Mouse (Mus musculus) cerebellum, adult 8-10 months (tissue): ENCODE measurements at regions not wholly inside any gene's neighbourhood (a gene's known extent, or its start where the extent isn't known, plus 50 kb on each side); places are given as distances from the start of the nearest gene placed in this dataset.

ENCODE experiments used
- DNase-seq: peaks from one replicate; pipeline ENCODE4 v3.0.0; 2022

- DNase-seq, result no peak
Observed at GRCm38 (mm10) chr3:52754401-52754800, 262.6 kb downstream of the Cog6 start.

- DNase-seq, result no peak
Observed at GRCm38 (mm10) chr3:52746917-52747316, 270.1 kb downstream of the Cog6 start.

- DNase-seq, result no peak
Observed at GRCm38 (mm10) chr3:52744334-52744733, 272.7 kb downstream of the Cog6 start.

- DNase-seq, result no peak
Observed at GRCm38 (mm10) chr3:52740466-52741026, 276.5 kb downstream of the Cog6 start.

- no peak for DNase-seq
Observed at GRCm38 (mm10) chr3:52739526-52739925, 277.5 kb downstream of the Cog6 start.

- no peak for DNase-seq
Observed at GRCm38 (mm10) chr3:52738386-52738785, 278.7 kb downstream of the Cog6 start.

GRCm38 (mm10) chr3:52735939-52736338, 281.1 kb downstream of the Cog6 start:
- no peak for DNase-seq

GRCm38 (mm10) chr3:52731941-52732340, 285.1 kb downstream of the Cog6 start:
- DNase-seq, result no peak

- DNase-seq, result no peak
Observed at GRCm38 (mm10) chr3:52731491-52731890, 285.5 kb downstream of the Cog6 start.

GRCm38 (mm10) chr3:52729731-52730130, 287.3 kb downstream of the Cog6 start:
- no peak for DNase-seq

- no peak for DNase-seq
Observed at GRCm38 (mm10) chr3:52728860-52729259, 288.2 kb downstream of the Cog6 start.

GRCm38 (mm10) chr3:52728426-52728825, 288.6 kb downstream of the Cog6 start:
- no peak for DNase-seq

GRCm38 (mm10) chr3:52724354-52724753, 292.7 kb downstream of the Cog6 start:
- DNase-seq, result no peak

- no peak for DNase-seq
Observed at GRCm38 (mm10) chr3:52722946-52723345, 294.1 kb downstream of the Cog6 start.

GRCm38 (mm10) chr3:52719181-52719580, 297.9 kb downstream of the Cog6 start:
- no peak for DNase-seq

- DNase-seq, result no peak
Observed at GRCm38 (mm10) chr3:52717324-52717723, 299.7 kb downstream of the Cog6 start.

- DNase-seq, result no peak
Observed at GRCm38 (mm10) chr3:52712151-52712550, 304.9 kb downstream of the Cog6 start.

GRCm38 (mm10) chr3:52711133-52711532, 305.9 kb downstream of the Cog6 start:
- no peak for DNase-seq

GRCm38 (mm10) chr3:52708746-52709145, 308.3 kb downstream of the Cog6 start:
- no peak for DNase-seq

- DNase-seq, result no peak
Observed at GRCm38 (mm10) chr3:52708301-52708700, 308.7 kb downstream of the Cog6 start.

- no peak for DNase-seq
Observed at GRCm38 (mm10) chr3:52706626-52707025, 310.4 kb downstream of the Cog6 start.

GRCm38 (mm10) chr3:52703751-52704150, 313.3 kb downstream of the Cog6 start:
- DNase-seq, result no peak

GRCm38 (mm10) chr3:52702962-52703361, 314.1 kb downstream of the Cog6 start:
- no peak for DNase-seq

- no peak for DNase-seq
Observed at GRCm38 (mm10) chr3:52701601-52702000, 315.4 kb downstream of the Cog6 start.

- no peak for DNase-seq
Observed at GRCm38 (mm10) chr3:52693813-52694212, 323.2 kb downstream of the Cog6 start.
